Mouse (Mus musculus): ENCODE results near the gene Hsd3b1.
A peak's percentile ranks its signal among the peaks of the same experiment; 100 is the strongest.

DNA sequence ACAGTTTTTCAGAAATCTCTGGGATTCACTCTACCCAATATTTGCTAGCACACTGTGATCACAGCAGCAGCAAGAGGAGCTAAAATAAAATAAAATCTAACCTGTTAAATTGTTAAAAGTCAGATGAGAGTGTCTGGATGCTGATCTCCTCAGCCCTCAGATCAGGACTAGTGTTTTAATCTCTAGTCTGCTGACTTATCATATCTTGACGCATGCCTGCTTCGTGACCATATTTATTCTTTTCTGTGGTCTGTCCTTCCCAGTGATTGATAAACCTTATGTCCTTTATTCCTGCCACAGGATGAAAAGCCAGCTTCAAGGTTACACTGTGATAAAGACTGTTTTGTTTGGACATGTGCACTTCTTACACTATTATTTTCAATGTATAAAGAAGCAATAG, 1.5 kb downstream of the Hsd3b1 start:
- TF ChIP-seq UBTF (IDR thresholded peaks at IDR 0.05; ENCODE audit: borderline replicate concordance, insufficient read depth, low read depth, low read length) (no peak), CTCF (IDR thresholded peaks at IDR 0.05 in 2 of 3, conservative IDR thresholded peaks at IDR 0.05 in 1 of 3; ENCODE audit: control insufficient read depth in 1 of 3, insufficient read depth in 1 of 3, low read depth in 2 of 3, low read length in 3 of 3, poor library complexity in 1 of 3, severe bottlenecking in 1 of 3) (no peak), BHLHE40 (IDR thresholded peaks at IDR 0.05; ENCODE audit: borderline replicate concordance, low read depth, low read length) (no peak), CHD1 (IDR thresholded peaks at IDR 0.05; ENCODE audit: low read depth, low read length) (no peak), POLR2AphosphoS2 (IDR thresholded peaks at IDR 0.05; ENCODE audit: low read length) (no peak), MEF2A (IDR thresholded peaks at IDR 0.05; ENCODE audit: extremely low read depth, insufficient replicate concordance, low read depth, low read length, poor library complexity, severe bottlenecking) (no peak), POLR2A (IDR thresholded peaks at IDR 0.05; ENCODE audit: control insufficient read depth in 1 of 2, insufficient read depth in 1 of 2, low read depth in 1 of 2, low read length in 2 of 2, poor library complexity in 1 of 2) (no peak), GATA1 (IDR thresholded peaks at IDR 0.05; ENCODE audit: low read depth, low read length) (0 out of 2 replicates have a peak, but pooled peaks have one; percentile 19)
